Mouse (Mus musculus) C2C12 (cell line): ENCODE measurements around the gene Rps12-ps3. TPM values are rescaled to one million over a fixed set of nuclear protein-coding genes. Genes with fewer than 3 reads are reported as not detected.

Experiments
- H3K27me3 ChIP-seq: one replicate; pipeline ENCODE4 v1.6.1; 2011; ENCODE audit not compliant: control insufficient read depth, insufficient read depth, insufficient read length
- H3K36me3 ChIP-seq: one replicate; pipeline ENCODE4 v1.6.1; 2011; ENCODE audit not compliant: control insufficient read depth, insufficient read depth
- H3K4me3 ChIP-seq: one replicate; pipeline ENCODE4 v1.5.1; 2011; ENCODE audit warnings: mild to moderate bottlenecking, control low read depth; ENCODE audit not compliant: poor library complexity, insufficient read depth, severe bottlenecking
- H3K79me2 ChIP-seq: one replicate; pipeline ENCODE4 v1.6.1; 2011; ENCODE audit not compliant: control insufficient read depth, insufficient read depth
- H3K79me3 ChIP-seq: one replicate; pipeline ENCODE4 v1.6.1; 2011; ENCODE audit warnings: low read depth, control low read depth
- H3ac ChIP-seq: one replicate; pipeline ENCODE3; 2011; ENCODE audit warnings: low read depth; ENCODE audit not compliant: control insufficient read depth, insufficient read length
- CEBPB ChIP-seq: IDR thresholded peaks from one replicate; pipeline ENCODE4 v1.6.1; 2011; ENCODE audit warnings: low read depth, mild to moderate bottlenecking, control low read depth, moderate library complexity
- CTCF ChIP-seq: IDR thresholded peaks from one replicate; pipeline ENCODE4 v1.5.1; 2011; ENCODE audit not compliant: control insufficient read depth, insufficient read depth, insufficient read length
- FOSL1 ChIP-seq: IDR thresholded peaks from one replicate; pipeline ENCODE4 v1.8.0; 2011; ENCODE audit warnings: mild to moderate bottlenecking, low read length; ENCODE audit not compliant: poor library complexity, insufficient read depth, severe bottlenecking
- MAX ChIP-seq: IDR thresholded peaks from one replicate; pipeline ENCODE4 v1.6.1; 2011; ENCODE audit warnings: mild to moderate bottlenecking, control low read depth
- MYOD1 ChIP-seq: IDR thresholded peaks from one replicate; pipeline ENCODE4 v1.6.1; 2011; ENCODE audit warnings: low read depth; ENCODE audit not compliant: control insufficient read depth, insufficient read length
- MYOG ChIP-seq: IDR thresholded peaks from one replicate; pipeline ENCODE4 v1.6.1; 2011; ENCODE audit not compliant: control insufficient read depth, insufficient read length; ENCODE audit errors: extremely low read depth
- USF1 ChIP-seq: IDR thresholded peaks from one replicate; pipeline ENCODE4 v1.6.1; 2011; ENCODE audit warnings: low read depth, mild to moderate bottlenecking, control low read depth, moderate library complexity
- polyA plus RNA-seq: library from polyadenylated mRNA; unstranded; fragments of >200 nt; fragmentation: generic; extraction: Trizol; gene quantifications from one replicate; pipeline ENCODE4 v1.2.1, GENCODE M21; 2012; ENCODE audit warnings: missing spikeins

The Rps12-ps3 gene
- polyA plus RNA-seq, 1 experiment: 230 TPM

DNA sequence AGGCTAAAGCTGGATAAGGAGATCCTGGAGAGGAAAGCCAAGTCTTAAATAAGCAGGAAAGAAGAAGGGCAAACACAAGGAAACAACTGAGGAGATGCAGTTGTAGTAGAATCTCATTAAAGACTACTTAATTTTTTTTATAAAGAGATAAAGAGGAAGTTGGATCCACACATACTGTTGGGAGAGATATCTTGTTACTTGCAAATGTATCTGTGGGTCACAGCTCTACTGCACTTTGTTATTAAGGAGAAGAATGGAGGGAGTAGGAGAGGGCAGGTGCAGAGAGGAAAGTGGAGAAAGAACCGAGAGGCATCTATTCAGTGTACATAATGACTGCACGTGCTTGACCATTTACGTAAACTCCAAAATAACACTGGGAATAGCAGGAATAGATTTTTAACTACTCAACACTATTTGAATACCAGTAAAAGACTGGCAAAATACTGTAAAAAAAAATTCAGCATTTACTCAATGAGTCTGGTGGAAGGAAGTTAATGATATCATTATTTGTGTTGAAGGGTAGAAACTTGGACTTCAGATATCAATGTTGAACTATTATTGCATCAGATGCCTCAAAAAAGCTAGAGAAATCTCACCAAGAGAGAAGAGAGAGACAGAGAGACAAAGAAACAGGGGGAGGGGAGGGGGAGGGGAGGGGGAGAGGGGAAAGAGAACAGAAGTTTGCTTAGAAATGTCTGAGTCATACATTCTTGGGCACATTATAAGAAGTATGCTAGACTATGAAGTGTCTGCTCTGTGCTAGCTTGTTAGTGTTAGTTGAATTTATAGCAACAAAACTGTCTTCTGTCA, 16.0 kb downstream of the Rps12-ps3 start:
- no peak overlapping the region for H3ac ChIP-seq
- H3K36me3 ChIP-seq: peaks cover 3% of the 10 kb centered on the region
- no peaks in the 10 kb centered on the region for H3K27me3 ChIP-seq
- H3K4me3 ChIP-seq: no peak overlapping the region
- TF ChIP-seq MAX (no peak), CEBPB (no peak), USF1 (no peak), FOSL1 (no peak), CTCF (no peak), MYOG (no peak), MYOD1 (no peak)
- peaks cover 100% of the 10 kb centered on the region for H3K79me2 ChIP-seq
- H3K79me3 ChIP-seq: peaks cover 89% of the 10 kb centered on the region

DNA sequence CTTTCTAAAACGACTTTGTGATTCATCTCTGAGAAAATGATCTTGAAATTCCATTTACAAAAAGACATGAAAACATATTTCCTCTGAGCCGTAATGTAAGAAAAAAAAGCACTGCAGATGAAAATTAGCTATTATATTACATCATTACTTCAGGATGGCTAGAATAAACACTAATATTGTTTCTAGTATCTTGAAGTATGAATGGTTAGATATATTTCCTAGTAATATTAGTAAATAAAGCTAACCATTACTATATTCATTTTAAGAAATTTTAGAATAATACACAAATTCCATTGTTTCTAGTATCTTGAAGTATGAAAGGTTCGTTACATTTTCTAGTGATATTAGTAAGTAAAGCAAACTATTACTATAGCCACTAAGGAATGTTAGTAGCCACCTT, 17.8 kb downstream of the Rps12-ps3 start:
- H3K79me2 ChIP-seq: peaks cover 100% of the 10 kb centered on the region
- TF ChIP-seq USF1 (no peak), CEBPB (no peak), MYOG (no peak), FOSL1 (no peak), CTCF (no peak), MAX (no peak), MYOD1 (no peak)

DNA sequence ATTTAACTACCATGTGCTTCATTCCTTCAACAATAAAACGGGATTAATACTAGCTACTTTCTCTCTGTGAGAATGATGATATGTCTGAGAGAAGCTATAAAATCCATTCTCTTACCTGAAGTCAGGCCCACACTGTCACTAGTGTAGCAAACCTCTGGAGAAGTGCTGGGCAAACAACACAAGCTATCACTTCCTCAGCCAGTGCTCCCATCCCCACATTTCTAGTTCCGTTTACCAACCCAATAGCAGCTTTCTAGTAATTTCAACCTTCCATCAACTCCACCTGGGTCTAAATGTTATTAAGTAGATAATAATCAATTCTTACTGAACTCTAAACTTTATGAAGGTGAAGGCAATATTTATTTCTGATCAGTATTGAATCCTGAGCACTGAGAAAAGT, 20.9 kb downstream of the Rps12-ps3 start:
- no peaks in the 10 kb centered on the region for H3K36me3 ChIP-seq
- peaks cover 62% of the 10 kb centered on the region for H3K79me3 ChIP-seq
- peaks cover 76% of the 10 kb centered on the region for H3K79me2 ChIP-seq
- H3ac ChIP-seq: no peak overlapping the region
- H3K27me3 ChIP-seq: no peaks in the 10 kb centered on the region
- TF ChIP-seq CEBPB (no peak), MYOD1 (no peak), USF1 (no peak), MYOG (no peak), FOSL1 (no peak), CTCF (no peak), MAX (no peak)
- no peak overlapping the region for H3K4me3 ChIP-seq

More for the DNA sequence above, 17.8 kb downstream of the Rps12-ps3 start:
- no peak overlapping the region for H3K4me3 ChIP-seq
- no peaks in the 10 kb centered on the region for H3K27me3 ChIP-seq
- H3K79me3 ChIP-seq: peaks cover 90% of the 10 kb centered on the region
- no peak overlapping the region for H3ac ChIP-seq
- no peaks in the 10 kb centered on the region for H3K36me3 ChIP-seq

DNA sequence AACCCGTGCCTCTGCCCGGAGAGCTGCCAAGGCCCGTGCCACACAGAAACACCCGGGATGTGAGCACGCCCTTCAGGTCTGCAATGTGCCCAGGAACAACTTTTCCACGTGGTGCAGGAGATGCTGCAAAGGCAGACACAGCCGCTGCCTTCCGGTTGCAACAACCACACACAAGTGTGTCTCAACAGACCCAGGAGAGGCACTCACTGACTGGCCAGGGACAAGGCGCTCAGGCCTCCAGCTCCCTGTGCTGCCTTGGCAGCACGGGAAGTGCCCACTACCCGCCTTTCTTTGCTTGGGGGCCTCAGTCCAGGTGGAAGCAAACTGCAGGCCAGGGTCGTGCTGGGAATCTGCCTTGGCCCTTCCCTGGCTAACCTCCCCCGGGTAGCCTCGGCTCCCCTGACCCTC, 22.2 kb downstream of the Rps12-ps3 start:
- Histone ChIP-seq H3K27me3 (peaks cover under 1% of the 10 kb centered on the region), H3K36me3 (no peaks in the 10 kb centered on the region), H3K79me3 (peaks cover 50% of the 10 kb centered on the region), H3K4me3 (peak overlapping the region; percentile 74), H3K79me2 (peaks cover 62% of the 10 kb centered on the region), H3ac (peak overlapping the region; percentile 83)
- no peak for TF ChIP-seq MYOD1
- no peak for TF ChIP-seq CTCF
- no peak for TF ChIP-seq CEBPB
- no peak for TF ChIP-seq FOSL1
- TF ChIP-seq MAX: peak; percentile 92
- TF ChIP-seq USF1: no peak

DNA sequence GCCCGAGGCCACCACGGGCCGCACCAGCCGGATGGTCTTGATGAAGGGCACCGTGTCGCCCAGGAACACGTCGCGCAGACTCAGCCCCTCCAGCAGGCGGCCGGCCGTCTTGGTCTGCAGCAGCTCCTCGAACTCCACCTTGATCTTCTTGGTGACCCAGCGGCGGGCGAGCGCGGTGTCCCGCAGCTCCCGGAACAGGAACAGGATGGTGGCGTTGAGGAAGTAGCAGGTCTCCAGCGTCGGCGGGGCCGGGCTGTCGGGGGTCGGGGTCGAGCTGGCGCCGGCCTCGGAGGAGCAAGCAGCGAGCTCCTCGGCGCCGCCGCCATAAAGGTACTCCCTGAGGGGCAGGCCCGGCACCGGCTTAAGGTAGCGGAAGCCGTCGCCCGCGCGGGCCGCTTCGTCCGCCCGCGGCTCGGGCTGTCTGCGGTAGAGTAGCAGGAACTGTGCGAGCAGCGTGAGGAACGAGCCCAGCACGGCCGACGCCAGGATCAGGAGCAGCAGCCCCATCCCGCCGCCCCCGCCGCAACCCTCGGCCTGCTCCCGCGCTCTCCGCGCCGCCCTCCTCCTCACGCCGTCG, 23.1 kb downstream of the Rps12-ps3 start:
- Histone ChIP-seq H3K27me3 (peaks cover 7% of the 10 kb centered on the region), H3K79me2 (peaks cover 54% of the 10 kb centered on the region), H3K4me3 (peak overlapping the region; percentile 74), H3K36me3 (no peaks in the 10 kb centered on the region), H3ac (peak overlapping the region; percentile 83), H3K79me3 (peaks cover 43% of the 10 kb centered on the region)
- no peak for TF ChIP-seq MAX
- no peak for TF ChIP-seq MYOG
- no peak for TF ChIP-seq CTCF
- TF ChIP-seq MYOD1: no peak
- no peak for TF ChIP-seq FOSL1
- TF ChIP-seq USF1: no peak
- no peak for TF ChIP-seq CEBPB
